Mouse (Mus musculus) limb, embryonic 10.5 days (tissue): ENCODE measurements around the gene Bcl9. TPM values are rescaled to one million over a fixed set of nuclear protein-coding genes. Genes with fewer than 3 reads are reported as not detected.

Source experiments
- DNase-seq: peaks from one replicate; pipeline ENCODE4 v3.0.0-alpha.2; 2017; ENCODE audit warnings: low spot score
- H3K27ac ChIP-seq: fragments of 300-500 bp; sonication (generic); 2 replicates; pipeline ENCODE4 v1.5.1; 2016; ENCODE audit warnings: mild to moderate bottlenecking
- H3K27me3 ChIP-seq: fragments of 300-500 bp; sonication (generic); 2 replicates; pipeline ENCODE4 v1.6.1; 2016; ENCODE audit warnings: low read depth, mild to moderate bottlenecking; ENCODE audit not compliant: poor library complexity, severe bottlenecking
- H3K36me3 ChIP-seq: fragments of 300-500 bp; sonication (generic); 2 replicates; pipeline ENCODE4 v1.6.1; 2016; ENCODE audit warnings: mild to moderate bottlenecking, moderate library complexity
- H3K4me1 ChIP-seq: fragments of 300-500 bp; sonication (generic); 2 replicates; pipeline ENCODE4 v1.6.1; 2016
- H3K4me3 ChIP-seq: fragments of 300-500 bp; sonication (generic); 2 replicates; pipeline ENCODE4 v1.5.1; 2016; ENCODE audit warnings: mild to moderate bottlenecking, moderate library complexity
- H3K9me3 ChIP-seq: fragments of 300-500 bp; sonication (generic); replicated peaks from 2 replicates; pipeline ENCODE4 v1.6.1; 2016; ENCODE audit warnings: mild to moderate bottlenecking
- WGBS: fragments of 180-500 bp; shearing (Covaris S2); methylation state at CpG from one replicate; pipeline ENCODE4 v1.1.7; 2016; 5-methylcytosine and 5-hydroxymethylcytosine counted together
- polyA plus RNA-seq: library from polyadenylated mRNA; unstranded; fragments of >200 nt; fragmentation: Nextera tagmentation; extraction: Ambion mirVana; gene quantifications from 2 replicates; pipeline ENCODE4 v1.2.1, GENCODE M21; 2016

Bcl9 gene
- polyA plus RNA-seq, 1 experiment from 2014 or later: 74.2 TPM

DNA sequence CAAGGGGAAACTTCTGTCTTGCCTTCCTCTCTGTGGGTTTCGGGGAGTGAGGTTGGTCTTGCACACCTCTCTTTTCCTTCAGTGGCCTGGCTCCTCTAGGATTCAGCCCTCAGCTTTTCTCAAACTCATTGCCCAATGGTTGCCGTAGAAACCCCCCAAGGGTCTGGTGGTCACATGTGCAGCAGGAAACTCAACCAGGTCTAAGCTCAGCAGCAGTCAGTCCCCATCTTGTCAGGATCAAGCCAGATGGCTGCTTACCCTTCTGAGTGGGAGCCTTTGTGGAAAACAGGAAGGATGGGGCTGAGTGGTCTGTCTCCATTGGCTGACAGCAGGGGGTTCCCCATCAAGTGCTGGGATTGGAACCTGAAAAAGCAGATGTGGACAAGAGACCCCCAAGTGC lies 15.7 kb upstream of the Bcl9 start:
- WGBS: 77% methylated on average over 2 of the region's 2 CpGs
- Histone ChIP-seq H3K4me3 (no peak overlapping the region), H3K4me1 (peaks cover 37% of the 10 kb centered on the region), H3K9me3 (no peaks in the 10 kb centered on the region), H3K27ac (peak overlapping the region; percentile 65), H3K27me3 (peaks cover 20% of the 10 kb centered on the region), H3K36me3 (no peaks in the 10 kb centered on the region)
- no peak for DNase-seq

DNA sequence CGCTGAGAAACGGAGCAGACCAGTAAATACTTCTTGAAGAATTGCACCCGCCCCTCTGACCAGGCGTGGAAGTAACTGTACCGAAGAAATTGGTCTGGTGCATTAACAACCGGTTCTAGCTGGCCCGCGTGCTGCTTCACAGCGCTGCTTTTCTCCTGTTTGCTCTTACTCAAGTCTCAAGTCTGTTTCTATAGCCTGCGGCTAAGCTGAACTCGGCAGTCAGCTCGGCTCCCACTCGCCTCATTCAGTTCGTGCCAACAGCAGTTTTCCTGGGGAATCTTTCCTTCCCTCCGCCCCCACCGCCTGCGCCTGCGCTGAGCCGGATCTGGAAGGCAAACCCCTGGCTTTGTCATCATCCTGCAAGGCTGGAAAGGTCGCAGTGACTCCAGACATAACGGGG lies 14.3 kb upstream of the Bcl9 start:
- Histone ChIP-seq H3K27ac (peak overlapping the region; percentile 82), H3K27me3 (peaks cover 21% of the 10 kb centered on the region), H3K4me3 (peak overlapping the region; percentile 39), H3K9me3 (no peaks in the 10 kb centered on the region), H3K36me3 (no peaks in the 10 kb centered on the region), H3K4me1 (peaks cover 37% of the 10 kb centered on the region)
- 21% methylated on average over 21 of the region's 21 CpGs for WGBS
- DNase-seq: peak; percentile 70

DNA sequence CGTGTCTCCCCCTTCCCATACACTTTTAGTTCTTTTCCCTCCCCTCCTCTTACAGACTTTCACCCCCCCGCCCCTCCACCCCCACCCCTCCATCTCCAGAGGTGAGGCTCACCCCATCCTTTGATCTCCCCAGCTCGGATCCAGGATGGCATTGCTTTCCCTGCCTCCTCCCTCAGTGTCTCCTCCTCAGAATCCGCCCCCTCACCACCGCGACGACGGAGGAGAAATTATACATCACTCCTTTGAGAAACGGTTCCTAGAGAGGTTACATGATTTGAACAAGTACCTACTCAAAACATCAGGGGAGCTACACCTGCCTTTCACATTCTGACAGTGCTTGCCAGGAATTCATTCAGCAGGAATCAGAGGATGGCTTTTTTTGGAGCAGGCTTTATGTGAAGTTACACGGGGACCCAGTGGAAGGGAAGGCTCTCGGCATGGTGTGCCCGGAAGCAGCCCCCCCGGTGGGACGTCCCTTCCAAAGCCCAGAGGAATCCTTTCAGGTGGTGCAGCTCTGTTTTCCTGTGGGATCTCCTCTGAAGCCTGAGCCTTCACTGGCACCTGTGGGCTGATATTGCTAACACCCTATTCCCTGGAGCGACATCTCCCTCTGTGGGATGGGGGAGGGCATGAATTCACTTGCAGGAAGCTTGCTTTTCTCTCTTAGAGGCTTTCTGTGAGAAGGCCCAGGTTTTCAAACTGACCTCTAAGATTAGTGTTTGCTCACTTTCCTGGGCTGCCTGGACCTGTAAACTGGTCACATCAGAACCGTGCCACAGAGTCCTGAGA lies 12.2 kb upstream of the Bcl9 start:
- H3K4me3 ChIP-seq: peak overlapping the region; percentile 33
- H3K9me3 ChIP-seq: no peaks in the 10 kb centered on the region
- 5% methylated on average over 16 of the region's 16 CpGs for WGBS
- no peaks in the 10 kb centered on the region for H3K36me3 ChIP-seq
- H3K27me3 ChIP-seq: peaks cover 21% of the 10 kb centered on the region
- DNase-seq: no peak
- 0 out of 2 replicates have a peak overlapping the region, but pooled peaks have one; percentile 53 for H3K27ac ChIP-seq
- H3K4me1 ChIP-seq: peaks cover 37% of the 10 kb centered on the region

DNA sequence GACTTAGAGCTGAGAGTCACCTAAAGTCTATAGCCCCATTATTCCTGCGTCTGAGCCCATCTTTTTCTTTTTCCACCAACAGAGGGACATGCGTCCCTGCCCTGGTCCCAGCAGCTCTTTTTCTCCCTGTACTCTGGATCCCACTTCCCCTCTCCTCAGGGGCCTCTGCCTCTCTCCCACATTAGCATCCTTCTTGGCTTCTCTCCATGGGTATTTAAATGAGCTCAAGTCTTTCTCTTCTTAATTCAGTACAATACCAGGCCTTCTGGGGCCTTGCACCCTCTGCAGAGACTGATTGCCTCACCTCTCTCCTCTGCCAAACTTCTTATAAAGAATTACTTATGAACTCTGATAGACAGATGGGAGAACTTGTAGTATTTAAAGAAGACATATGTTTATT lies 10.7 kb upstream of the Bcl9 start:
- H3K4me3 ChIP-seq: no peak overlapping the region
- peaks cover 31% of the 10 kb centered on the region for H3K4me1 ChIP-seq
- DNase-seq: no peak
- no peaks in the 10 kb centered on the region for H3K36me3 ChIP-seq
- H3K9me3 ChIP-seq: no peaks in the 10 kb centered on the region
- peaks cover 21% of the 10 kb centered on the region for H3K27me3 ChIP-seq
- 54% methylated on average over 2 of the region's 2 CpGs for WGBS
- no peak overlapping the region for H3K27ac ChIP-seq

DNA sequence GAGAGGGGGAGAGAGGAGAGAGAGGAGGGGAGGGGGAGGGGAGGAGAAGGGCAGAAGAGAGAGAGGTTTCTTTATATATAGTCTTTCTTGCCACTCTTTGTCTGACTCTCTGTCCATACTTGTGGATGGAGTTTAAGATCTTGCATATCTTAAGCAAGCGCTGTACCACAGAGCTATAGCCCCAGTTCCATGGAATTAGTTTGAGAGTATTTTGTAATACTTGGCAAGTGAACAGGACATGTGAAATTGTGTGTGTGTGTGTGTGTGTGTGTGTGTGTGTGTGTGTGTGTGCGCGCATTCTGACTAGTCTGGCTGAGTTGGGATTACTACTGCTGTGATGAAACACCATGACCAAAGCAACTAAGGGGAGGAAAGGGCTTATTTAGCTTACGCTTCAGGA lies 8.2 kb upstream of the Bcl9 start:
- 85% methylated on average over 4 of the region's 4 CpGs for WGBS
- H3K9me3 ChIP-seq: no peaks in the 10 kb centered on the region
- no peaks in the 10 kb centered on the region for H3K36me3 ChIP-seq
- H3K4me3 ChIP-seq: no peak overlapping the region
- DNase-seq: no peak
- H3K27ac ChIP-seq: no peak overlapping the region
- peaks cover 21% of the 10 kb centered on the region for H3K27me3 ChIP-seq
- H3K4me1 ChIP-seq: peaks cover 17% of the 10 kb centered on the region

DNA sequence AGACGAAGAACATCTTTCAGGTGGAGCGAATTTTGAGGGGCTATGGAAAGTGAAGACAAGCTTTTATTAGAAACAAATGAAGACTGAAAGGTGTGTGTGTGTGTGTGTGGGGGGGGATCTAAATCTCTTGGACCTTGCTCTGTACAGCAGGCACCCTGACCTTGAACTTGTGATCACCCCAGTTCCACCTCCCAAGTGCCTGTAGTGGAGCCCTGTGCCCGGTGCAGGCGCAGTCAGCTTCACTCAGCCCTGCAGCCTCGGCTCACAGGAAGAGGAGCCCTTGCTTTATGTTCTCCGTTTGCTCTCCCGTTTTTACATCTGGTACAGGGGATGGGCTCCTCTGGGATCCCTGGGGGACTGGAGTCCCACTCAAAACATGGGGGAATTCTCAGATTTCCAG lies 3.9 kb upstream of the Bcl9 start:
- H3K9me3 ChIP-seq: no peaks in the 10 kb centered on the region; the same call in 1 of the 2 replicates
- H3K27ac ChIP-seq: no peak overlapping the region
- WGBS: 40% methylated on average over 7 of the region's 7 CpGs
- no peaks in the 10 kb centered on the region for H3K36me3 ChIP-seq
- DNase-seq: no peak
- no peaks in the 10 kb centered on the region for H3K27me3 ChIP-seq
- peaks cover 19% of the 10 kb centered on the region for H3K4me1 ChIP-seq
- no peak overlapping the region for H3K4me3 ChIP-seq

DNA sequence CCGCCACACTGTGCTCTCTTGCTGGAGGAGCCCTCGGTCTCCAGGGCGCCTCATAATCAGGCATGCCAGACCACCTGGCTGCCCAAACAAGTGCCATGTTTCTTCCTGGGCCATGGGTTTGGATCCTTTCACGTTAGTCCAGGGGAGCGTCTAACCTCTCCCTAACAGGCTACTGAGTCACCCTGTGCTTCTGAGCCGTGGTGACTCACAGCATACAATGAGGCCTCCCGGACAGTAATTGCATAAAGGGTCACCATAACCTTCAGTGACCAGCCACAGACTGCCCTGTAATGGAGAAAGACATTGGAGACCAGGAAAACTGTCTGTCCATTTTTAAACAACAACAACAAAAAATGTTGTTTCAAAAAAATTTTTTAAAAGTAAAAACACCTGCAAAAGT lies 2.7 kb upstream of the Bcl9 start:
- Histone ChIP-seq H3K27ac (no peak overlapping the region), H3K4me1 (peaks cover 31% of the 10 kb centered on the region), H3K27me3 (no peaks in the 10 kb centered on the region), H3K4me3 (no peak overlapping the region), H3K36me3 (no peaks in the 10 kb centered on the region), H3K9me3 (no peaks in the 10 kb centered on the region; the same call in 1 of the 2 replicates)
- WGBS: 93% methylated on average over 7 of the region's 7 CpGs
- DNase-seq: no peak

DNA sequence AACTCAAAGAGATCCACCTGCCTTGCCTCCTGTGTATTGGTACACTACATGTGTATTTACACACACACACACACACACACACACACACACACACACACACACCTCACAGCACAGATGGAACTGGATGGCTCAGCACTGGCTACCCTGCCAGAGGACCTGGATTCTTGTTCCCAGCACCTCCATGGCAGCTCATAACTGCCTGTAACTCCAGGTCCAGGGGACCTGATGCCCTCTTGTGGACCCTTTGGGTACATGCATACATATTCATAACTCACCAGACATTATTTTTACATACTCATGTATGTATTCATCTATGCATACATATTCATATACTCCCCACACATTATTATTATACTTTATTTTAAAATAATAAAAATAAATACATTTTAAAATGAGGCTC lies 2.2 kb upstream of the Bcl9 start:
- Histone ChIP-seq H3K4me3 (no peak overlapping the region), H3K4me1 (peaks cover 36% of the 10 kb centered on the region), H3K27ac (0 out of 2 replicates have a peak overlapping the region, but pooled peaks have one; percentile 95), H3K27me3 (no peaks in the 10 kb centered on the region), H3K36me3 (no peaks in the 10 kb centered on the region), H3K9me3 (no peaks in the 10 kb centered on the region; the same call in 1 of the 2 replicates)
- no peak for DNase-seq

DNA sequence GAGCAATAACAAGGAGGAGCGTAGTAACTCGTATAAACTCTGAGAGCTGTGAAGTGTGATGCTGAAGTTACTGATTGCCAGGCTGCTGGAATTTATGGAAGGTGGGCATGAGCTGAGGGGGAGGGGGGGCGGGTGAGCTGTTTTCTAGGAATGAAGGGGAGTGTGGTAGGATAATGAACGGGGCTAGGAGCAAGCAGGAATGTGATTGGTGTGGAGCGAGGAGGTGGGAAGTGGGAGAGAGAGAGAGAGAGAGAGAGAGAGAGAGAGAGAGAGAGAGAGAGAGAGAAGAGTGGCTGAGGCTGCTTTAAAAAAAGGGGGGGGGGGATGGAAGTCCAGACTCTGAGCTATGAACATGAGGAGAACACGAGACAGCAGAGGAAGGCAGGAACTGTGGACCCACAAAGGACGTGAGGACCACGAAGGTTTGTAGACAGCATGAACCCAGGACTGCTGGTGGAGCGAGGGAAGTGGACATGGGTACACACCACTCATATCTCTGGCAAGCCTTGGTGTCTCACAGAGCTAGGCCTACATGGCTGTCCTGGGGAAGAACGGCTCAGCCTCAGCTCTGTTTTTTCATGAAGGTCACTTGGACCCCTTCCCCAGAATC lies 1.2 kb upstream of the Bcl9 start:
- DNase-seq: peak; percentile 58
- Histone ChIP-seq H3K27ac (peak overlapping the region; percentile 95), H3K4me3 (peak overlapping the region; percentile 76), H3K4me1 (peaks cover 36% of the 10 kb centered on the region), H3K9me3 (no peaks in the 10 kb centered on the region; the same call in 1 of the 2 replicates), H3K36me3 (no peaks in the 10 kb centered on the region), H3K27me3 (no peaks in the 10 kb centered on the region)
- 30% methylated on average over 10 of the region's 10 CpGs for WGBS

DNA sequence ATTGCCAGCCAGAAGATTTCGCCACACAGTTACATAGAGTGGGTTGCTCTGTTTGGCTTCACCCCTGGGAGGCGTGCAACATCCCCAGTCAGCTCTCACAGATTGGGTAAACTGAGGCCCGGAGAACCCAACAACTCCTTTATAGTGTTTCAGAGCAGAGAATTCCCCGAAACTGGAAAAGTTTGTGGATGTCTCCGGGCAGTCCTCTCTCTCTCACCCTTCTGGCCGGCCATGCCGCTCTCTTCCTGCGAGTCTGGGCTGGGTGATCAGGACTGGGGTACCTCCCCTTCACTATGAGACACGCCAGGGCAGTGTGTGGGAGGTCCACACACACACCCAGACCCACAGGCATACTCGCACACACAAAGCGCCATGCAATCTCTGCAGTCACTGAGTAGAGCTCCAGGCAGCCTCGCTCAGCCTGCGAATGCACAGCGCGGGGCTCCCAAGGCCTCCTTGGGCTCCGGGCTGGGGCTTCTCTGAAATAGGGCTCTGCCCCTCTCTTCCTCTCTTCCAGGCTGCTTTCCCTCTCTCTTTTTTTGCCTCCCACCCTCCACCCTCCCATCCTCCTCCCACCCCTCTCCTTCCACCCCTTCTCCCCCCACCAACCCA lies 670 bp downstream of the Bcl9 start:
- no peaks in the 10 kb centered on the region for H3K36me3 ChIP-seq
- peak; percentile 74 for DNase-seq
- H3K27me3 ChIP-seq: no peaks in the 10 kb centered on the region
- 4% methylated on average over 16 of the region's 16 CpGs for WGBS
- peak overlapping the region; percentile 76 for H3K4me3 ChIP-seq
- no peaks in the 10 kb centered on the region; the same call in 1 of the 2 replicates for H3K9me3 ChIP-seq
- peak overlapping the region; percentile 95 for H3K27ac ChIP-seq
- H3K4me1 ChIP-seq: peaks cover 36% of the 10 kb centered on the region

DNA sequence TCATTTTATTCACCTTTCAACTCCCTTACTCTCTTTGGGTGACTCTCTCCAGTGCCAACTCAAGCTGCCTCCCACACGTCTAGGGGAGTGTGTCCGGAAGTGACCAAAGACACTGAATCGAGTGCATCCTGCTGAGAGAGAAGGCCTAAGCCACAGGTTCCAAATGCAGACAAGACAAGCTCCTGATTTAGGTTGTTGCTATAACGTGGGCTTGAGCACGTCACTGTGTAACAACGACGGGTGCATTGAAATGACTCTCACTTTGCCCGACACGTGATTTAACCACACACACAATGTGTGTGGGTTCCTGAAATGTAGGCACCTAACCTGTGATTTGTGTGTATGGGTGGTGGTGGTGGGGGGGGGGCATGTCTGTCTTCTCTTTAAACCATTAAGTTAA lies 3.4 kb downstream of the Bcl9 start:
- Histone ChIP-seq H3K4me1 (peaks cover 32% of the 10 kb centered on the region), H3K4me3 (no peak overlapping the region), H3K27ac (no peak overlapping the region), H3K9me3 (no peaks in the 10 kb centered on the region), H3K36me3 (no peaks in the 10 kb centered on the region), H3K27me3 (no peaks in the 10 kb centered on the region)
- 84% methylated on average over 9 of the region's 9 CpGs for WGBS
- no peak for DNase-seq

DNA sequence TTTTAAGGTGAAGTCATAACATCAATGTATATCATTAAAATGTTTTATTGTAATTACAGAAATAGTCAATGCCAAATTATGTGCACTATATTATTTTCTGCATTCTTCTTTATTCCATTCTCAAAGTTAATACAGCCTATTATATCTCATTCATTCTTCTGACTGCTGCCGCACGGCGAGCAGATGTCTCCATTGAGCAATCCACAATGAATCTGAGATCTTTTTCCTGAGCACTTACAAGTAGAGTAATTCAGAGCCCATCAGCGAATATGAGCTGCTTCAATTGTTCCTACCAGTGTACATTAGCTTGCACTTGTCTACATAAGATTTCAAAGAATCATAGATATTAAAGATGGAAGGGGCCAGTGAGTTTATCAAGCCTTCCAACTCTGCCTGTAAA lies 12.8 kb downstream of the Bcl9 start:
- no peak overlapping the region for H3K27ac ChIP-seq
- 94% methylated on average over 4 of the region's 4 CpGs for WGBS
- H3K27me3 ChIP-seq: no peaks in the 10 kb centered on the region
- no peak overlapping the region for H3K4me3 ChIP-seq
- H3K36me3 ChIP-seq: peaks cover 32% of the 10 kb centered on the region
- H3K9me3 ChIP-seq: no peaks in the 10 kb centered on the region
- H3K4me1 ChIP-seq: peaks cover 14% of the 10 kb centered on the region
- DNase-seq: no peak

DNA sequence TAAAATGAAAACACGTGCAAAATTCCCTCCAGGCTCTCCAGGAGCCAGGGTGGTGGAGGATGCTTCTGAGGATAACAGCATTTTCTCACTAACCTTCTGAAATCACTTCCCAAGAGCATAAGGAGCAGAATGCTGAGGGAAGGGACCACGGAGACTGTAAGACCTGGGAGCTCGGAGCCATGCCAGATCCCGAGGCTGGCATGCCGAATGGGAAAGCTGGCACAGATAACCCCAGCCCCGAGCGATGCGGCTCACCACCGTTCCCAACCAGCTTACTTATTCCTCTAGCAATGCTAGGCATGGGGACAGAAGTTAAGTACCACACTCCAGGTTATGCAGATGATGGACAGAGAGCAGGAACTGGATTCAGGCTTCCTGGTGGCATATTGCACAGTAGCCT lies 13.7 kb downstream of the Bcl9 start:
- Histone ChIP-seq H3K4me1 (peaks cover 14% of the 10 kb centered on the region), H3K27me3 (no peaks in the 10 kb centered on the region), H3K4me3 (no peak overlapping the region), H3K9me3 (no peaks in the 10 kb centered on the region), H3K27ac (no peak overlapping the region), H3K36me3 (peaks cover 32% of the 10 kb centered on the region)
- DNase-seq: no peak
- 95% methylated on average over 9 of the region's 9 CpGs for WGBS
